Mouse (Mus musculus): ENCODE data around the gene 4933415A04Rik.

4933415A04Rik gene

DNA sequence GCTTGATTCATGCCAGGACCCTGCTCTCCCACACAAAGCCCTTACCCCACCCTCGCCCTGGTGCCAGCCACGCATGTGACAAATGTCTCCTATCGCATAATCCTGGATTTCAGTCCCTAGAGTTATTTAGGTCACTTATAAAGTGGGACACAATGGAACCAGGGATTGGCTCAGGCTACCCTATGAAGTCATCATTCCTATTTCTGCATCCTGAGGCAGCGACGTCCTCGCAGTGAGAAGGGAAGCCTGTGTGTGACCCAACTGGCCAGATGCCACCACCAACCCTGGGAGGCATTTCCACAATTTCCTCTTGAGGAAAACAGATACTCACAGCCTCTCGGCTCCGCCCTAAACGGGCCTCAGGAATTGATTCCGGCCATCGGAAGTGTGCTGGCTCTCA, 17.2 kb upstream of the 4933415A04Rik start:
- DNase-seq (ENCODE audit: low spot score in 2 of 2): peak; percentile 65 to 71

DNA sequence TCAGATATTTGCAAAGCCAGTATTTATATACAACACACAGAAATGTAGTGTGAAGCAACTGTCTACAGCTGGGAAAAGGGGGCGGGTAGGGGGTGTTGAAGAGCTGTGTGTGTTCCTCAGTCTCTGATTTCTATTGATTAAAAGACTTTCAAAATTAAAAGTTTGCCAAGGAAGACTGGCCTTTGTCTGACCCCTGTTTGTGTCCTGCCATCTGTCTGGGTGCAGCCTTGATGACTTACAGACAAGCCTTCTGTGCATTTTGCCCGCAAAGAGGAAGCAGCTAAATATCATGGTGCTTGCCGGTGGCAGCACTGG, 11.8 kb upstream of the 4933415A04Rik start:
- no peak for DNase-seq (ENCODE audit: low spot score in 2 of 2)

DNA sequence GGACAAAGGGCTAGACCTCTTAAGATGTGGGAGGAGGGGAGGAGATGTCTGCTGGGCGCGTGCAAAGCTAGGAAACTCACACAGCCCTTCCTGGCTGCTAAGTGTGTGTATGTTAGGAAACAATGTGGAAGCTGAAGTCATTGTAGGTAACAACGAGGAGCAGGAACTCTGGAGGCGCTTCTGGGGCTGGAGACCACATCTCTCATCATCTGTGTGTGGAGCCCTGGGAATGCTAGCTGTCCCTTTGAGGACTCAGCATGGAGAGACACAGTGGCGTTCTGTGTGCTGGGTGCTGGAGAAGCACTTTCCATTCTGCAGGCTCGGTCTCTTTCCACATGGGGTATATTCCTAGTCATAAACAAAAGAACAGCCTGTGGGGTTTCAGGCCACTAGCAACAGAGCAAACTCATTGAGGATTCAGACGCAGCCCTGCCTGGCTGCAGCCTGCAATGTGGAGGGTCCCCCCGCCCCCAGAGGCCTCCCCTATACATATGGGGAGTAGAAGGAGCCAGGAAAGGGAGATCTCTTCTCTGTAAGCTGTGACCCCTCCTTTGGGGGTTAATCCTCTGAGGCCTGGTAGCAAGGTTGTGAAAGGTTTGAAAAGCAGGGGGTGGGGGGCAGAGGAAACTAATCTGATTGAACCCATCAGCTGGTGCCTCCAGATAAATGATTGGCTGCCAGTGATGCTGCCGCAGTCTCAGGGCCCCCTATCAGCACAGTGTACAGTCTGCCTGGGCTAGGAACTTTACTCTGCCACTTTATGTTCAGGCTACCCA, 11.3 kb upstream of the 4933415A04Rik start:
- no peak for DNase-seq (ENCODE audit: low spot score in 2 of 2)

DNA sequence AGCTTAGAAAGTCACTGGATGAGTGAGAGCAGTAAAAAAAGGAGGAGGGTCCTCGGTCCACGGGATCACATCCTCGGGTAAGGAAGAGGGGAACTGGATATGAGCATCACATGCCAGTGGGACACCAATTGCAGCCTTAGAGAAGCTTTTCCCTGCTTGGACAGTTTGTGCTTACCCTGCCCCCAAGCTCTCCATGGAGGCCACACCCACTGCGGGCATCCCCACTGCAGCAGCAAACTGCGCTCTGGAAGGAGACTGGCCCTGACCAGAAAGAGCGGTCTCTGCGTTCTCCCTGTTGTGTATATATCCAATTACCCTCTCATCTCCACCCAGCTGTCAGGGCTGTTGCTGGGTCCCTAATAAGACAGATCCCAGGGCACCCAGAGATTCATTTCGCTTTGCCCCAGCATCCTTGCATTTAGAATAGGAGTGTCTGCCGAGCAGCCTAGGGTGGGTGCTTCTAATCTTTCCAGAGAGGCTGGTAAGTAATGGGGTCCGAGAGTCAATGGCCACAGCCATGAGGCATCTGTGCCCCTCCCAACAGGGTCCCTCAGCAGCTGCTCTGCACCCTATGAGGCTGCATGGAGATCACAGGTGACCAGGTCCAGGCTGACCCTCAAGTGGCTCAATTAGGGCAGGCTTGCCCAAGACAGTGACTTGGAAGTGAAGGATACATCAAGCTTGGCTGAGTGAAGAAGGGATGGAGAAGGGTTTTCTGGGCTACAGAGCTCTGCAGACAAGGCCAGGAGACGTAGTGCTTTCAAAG, 8.9 kb upstream of the 4933415A04Rik start:
- no peak for DNase-seq (ENCODE audit: low spot score in 2 of 2)

DNA sequence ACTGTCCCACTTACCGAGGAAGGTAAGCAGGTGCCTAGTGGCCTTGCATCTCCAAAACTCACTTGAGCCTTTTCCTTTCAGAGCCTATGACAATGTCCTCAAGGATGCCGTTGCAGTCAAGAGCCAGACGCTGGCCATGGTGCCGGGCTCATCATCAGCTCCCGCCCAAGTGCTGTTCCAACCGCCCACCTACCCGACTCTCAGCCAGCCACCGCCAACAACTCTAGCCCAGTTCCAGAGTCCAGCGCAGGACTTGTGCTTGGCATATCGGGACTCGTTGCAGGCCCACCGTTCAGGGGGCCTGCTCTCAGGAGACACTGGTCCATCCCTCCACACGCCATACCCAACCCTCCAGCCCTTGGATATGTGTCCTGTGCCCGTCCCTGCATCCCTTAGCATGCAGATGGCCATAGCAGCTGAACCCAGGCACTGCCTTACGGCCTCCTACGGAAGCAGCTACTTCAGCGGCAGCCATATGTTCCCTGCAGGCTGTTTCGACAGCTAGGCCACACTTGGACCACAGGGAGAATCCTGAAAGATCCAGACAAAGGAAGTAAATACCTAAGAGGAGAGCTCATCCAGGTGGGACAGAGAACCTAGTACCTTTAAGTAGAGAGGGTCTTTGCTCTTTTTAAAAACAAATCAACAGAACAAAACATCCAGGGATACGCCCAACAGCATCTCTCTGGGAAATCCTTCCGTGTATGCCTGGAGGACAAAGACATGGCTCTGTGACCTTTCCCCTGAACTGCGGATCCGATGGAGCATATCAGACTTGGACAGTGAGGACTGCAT, 1.4 kb upstream of the 4933415A04Rik start:
- DNase-seq (ENCODE audit: low spot score in 2 of 2): no peak

DNA sequence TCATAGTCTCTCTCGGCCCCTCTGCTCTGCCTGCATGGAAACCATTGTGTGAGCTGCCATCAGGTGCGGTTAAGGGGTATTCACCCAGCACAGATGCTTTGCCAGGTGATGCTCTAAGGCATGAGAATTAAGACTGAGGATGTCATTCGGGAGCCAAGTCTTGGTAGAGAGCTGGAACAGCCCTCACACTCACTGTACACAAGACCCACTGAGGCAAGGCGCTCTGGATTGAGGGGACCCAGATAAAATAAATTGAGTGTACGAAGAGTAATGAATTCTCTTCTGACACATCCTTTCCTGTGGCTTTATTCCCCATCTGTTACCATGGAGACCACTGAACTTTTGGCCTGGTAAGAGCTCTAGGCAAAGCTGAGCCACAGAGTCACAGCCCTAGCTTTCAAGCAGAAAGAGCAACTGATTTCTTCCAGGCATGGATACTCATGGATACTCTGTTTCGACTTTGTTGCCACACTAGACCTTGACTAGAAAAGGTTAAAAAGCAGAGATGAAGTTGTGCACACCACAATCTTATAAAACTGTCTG, 2.8 kb downstream of the 4933415A04Rik start:
- no peak for DNase-seq (ENCODE audit: low spot score in 2 of 2)

DNA sequence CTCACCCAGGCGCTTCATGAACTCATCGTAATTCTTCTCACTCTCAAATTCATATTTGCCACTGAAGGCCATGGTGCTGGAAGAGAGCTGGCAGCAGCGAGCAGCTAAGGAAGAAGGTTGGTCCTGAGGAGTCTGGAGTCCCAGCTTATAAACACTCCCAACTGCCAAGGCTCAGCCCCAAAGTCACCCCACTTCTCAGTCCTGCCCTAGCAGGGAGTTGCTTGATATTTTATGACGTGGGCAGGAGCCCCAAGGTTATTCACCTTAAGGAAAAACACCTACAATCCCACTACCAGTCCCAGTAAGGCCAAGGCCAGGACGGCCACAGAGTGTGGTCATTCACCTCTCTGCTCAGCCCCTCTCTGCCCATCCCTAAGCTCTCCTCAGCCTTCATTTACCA, 14.6 kb downstream of the 4933415A04Rik start, which contains the start of gene Fabp6:
Fabp6 (minus strand) TSS at position 101 of the 400 bp plus-strand sequence.
- no peak for DNase-seq (ENCODE audit: low spot score in 2 of 2)

DNA sequence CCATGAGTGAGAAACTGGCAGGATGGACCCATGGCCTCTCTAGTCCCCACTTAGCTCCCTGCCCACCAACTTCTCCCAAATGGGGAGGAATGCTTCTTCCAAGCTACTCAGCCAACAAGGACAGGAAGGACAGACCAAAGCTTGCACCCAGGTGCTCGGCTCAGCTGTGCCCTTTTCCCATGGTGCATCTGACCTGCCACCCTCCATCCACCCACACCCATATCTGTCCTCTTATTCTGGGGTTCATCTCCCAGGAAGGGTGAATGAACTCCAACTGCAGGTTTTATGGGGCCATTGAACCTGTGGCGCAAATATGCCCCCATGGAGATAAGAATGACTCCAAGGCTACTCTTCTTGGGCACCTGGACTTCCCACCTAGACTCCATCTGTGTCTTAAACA, 17.4 kb downstream of the 4933415A04Rik start:
- DNase-seq (ENCODE audit: low spot score in 2 of 2): no peak

DNA sequence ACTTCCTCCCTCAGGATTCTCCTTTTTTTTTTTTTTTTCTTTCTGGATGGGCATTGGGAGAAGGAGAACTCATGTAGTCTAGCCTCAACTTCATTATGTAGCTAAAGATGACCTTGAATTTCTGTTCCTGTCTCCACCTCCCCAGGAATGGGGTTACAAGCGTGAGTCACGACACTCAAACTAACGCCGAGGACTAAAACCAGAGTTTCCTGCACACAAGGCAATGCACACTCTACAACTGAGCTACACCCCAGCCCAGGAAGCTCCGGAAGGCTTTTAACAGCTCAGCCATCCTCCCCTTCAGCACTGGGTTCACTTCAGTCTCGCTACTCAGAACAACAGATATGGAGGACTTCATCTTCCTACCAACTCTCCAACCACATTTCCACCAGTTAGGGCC, 18.1 kb downstream of the 4933415A04Rik start:
- no peak for DNase-seq (ENCODE audit: low spot score in 2 of 2)

DNA sequence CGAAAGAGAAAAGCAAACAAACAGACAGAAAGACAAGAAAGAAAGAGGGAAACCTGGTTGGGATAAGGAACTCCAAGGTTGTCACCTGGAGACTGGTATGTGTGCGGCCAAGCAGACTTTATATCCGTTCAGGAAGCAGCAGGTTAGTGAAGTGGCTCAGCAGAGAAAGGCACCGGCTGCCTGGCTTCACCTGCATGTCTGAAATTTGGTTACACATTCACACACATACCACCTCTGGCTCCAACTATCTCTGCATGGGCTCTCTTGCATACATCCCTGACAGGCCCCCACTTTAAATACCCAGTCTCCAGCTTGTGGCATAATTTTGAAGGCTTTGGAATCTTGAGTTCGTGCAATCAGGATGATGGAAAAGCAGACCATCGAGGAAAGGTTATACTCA, 19.0 kb downstream of the 4933415A04Rik start:
- DNase-seq (ENCODE audit: low spot score in 2 of 2): no peak

DNA sequence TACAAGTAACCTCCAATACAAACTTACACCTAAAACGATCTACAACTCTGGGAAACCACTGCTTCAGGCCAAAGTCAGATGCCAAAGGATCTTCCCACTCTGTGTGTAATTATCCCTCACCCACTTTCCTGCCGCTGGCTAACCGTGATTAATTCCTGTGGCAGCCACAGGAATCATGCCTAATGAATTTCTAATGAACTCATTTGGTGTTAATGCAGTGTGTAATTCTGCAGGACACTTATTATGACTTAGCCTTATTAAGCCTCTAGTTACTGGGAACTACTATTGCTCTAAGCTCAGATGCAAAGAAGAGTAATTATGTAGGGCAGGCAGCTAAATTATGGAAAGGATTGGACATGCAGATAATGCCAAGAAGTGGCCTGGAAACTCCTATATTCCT, 21.6 kb downstream of the 4933415A04Rik start:
- DNase-seq (ENCODE audit: low spot score in 2 of 2): no peak

DNA sequence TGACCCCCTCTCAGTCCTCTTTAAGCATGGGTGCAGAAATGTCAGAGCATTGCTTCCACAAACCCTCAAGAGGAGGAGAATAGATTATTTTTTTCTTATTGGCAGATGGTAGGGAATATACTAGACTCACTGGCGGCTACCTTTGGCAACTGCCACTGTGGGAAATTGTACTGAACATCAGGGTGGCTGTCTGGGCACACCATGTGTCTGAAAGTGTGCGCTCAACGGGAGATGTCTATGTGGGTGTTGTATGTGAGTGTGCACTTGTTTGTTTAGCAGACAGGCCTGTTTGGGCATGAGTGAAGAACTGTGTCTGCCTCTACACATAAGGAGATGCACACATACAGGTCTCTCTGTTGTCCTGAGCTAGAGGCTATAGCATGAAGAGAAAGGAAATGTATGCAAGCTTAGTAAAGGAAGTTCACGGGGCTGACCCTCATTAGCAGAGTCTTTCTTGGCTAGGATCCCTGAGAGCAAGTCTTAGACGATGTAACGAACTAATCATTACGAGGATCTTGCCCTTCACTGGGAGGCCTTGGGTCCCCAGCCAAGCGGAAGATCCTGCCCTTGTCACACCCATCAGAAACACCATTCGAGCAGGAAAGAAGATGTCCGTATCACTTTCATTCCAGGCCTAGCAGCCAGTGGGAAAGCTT, 23.3 kb downstream of the 4933415A04Rik start:
- no peak for DNase-seq (ENCODE audit: low spot score in 2 of 2)

DNA sequence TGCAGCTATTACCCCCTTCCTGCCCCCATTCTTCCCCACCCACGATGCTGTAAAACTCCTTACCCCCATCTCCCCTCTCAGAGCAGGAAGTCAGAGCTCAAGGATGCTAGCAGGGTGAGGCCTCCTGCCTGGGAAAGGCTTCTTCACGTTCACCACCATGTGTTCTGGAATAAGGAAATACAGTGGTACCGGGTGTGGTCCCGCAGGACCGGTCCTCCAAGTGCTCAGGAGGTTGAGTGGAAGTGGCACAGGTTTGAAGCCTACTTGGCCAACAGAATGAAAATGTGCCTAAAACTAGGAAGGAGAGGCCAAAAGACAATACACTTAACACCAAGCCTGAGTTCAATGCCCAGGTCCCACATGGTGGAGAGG, 23.8 kb downstream of the 4933415A04Rik start:
- no peak for DNase-seq (ENCODE audit: low spot score in 2 of 2)

DNA sequence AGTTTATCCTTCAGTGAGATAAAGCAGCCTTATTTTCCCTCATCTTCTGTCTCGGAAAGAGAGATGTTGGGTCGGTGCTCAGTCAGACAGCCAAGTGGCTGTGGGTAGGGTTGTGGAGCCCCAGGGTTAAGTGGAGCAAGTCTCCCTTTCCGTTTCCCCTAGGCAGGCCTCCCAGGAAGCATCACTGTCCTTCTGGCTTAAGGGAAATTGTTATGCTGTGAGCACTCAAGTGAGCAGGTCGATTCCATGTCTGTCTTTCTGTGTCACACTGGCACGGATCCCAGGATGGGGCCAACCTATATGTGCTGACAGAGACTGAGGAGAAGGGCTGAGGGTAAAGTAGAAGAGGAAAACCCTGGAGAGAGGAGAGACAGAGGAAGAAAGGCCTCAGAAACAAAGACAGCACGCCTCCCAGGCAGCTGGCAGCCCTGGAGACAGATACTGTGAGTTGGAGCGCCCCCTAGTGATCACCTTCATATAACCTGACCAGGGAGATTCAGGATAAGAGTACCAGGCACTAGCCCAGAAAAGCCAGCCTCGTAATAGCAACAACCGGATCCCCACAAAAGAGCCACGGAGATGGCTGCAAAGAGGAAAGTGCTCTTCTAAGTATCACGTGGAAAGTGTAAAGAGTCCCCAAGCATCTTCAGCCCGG, 26.1 kb downstream of the 4933415A04Rik start:
- peak; percentile 83 to 88 for DNase-seq (ENCODE audit: low spot score in 2 of 2)

DNA sequence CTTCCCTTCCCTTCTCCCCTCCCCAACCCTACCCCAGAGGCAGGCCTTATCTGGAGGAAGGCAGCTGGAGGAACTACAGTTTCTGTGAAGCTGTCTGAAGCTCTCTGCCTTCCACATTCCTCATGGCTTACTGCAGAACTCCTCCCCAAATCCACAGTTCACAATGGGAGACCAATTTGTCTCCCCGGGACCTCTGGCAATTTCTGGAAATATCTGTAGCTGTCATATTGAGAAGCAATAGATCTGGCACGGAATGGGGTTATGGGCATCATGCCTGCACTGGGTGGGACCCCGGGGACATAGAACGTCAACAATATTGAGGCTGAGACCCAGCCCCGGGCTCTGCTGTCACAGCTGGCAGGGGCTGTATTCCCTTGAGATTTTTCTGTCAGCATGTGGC, 31.1 kb downstream of the 4933415A04Rik start:
- DNase-seq (ENCODE audit: low spot score in 2 of 2): peak in 1 of 2 experiments; percentile 38

DNA sequence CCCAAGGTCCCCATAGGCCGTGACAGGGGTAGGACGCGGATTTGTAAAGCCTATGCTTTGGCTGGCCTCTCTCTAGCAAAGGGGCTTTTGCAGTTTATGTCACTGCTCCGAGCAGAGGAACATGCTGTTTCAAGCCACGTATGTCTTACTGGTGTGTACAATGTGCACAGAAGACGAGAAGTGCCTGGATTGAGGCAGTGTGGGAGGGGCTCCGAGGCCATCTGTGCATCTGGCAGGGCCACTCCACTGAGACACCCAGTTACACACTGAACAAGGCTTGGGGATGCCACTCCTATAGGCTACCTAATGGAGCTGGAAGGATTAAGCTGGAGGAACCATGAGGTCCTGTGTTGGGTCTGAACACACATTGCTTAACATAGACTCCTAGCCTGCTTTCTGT, 31.6 kb downstream of the 4933415A04Rik start:
- no peak for DNase-seq (ENCODE audit: low spot score in 2 of 2)

DNA sequence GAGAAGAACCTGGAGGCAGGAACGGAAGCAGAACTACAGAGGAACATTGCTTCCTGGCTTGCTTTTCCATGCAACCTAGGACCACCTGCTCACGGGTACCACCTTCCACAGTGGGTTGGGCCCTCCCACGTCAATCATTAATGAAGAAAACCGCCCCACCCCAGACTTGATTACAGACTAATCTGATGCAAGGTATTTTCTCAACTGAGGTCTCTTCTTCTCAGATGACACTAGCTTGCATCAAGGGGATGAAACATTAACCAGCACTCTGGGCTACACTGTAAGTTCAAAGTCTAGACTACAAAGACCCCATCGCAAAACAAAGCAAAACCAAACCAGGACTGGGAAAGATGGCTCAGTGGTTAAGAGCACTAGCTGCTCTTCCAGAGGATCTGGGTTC, 34.9 kb downstream of the 4933415A04Rik start:
- DNase-seq (ENCODE audit: low spot score in 2 of 2): no peak

DNA sequence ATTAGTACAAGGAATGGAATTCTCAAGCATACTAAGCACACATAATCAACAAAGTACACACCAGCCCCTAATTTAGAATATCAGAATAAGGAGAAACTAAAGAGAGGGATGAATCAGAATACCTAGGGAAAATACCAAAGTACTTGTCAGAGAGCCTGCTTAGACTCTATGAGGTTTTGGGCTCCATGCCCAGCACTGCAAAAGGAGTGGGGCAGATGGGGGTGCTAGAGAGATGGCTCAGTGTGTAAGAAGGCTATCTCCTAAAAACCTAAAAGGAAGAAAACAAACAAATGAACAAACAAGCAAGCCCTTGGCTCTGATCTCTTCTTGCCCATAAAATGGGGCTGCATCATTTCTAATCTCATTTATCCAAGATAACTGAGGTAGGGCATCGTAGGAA, 37.5 kb downstream of the 4933415A04Rik start:
- DNase-seq (ENCODE audit: low spot score in 2 of 2): peak; percentile 59 to 63

DNA sequence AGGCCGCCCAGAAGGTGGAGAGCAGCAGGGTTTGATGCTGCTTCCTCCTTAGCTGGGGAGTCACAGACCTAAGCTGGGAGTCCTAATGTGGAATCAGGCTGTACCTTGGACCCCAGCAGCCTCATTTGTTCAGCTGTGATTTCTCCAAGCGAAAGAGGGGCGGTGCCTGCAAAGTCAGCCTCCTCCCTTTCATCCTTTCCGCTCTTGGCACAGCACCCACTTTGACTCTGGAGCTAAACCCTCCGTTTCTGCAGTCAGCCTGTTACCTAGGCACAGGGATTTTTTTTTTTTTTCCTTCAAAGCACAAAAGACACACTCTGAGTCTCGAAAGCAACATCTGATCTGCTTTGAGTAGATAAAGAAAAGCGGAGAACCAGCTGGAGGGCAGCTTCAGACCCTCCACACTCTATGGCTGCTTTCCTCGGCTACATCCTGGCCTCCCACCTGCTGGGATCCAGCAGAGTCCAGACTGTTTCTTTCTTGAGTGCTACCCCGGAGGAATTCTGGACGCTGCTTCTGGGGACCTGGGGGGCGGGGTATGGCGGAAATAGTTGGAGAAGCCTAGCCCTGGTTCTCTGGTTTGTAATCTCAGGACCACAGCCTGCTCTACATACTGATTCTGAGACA, 39.6 kb downstream of the 4933415A04Rik start:
- peak; percentile 75 to 79 for DNase-seq (ENCODE audit: low spot score in 2 of 2)

DNA sequence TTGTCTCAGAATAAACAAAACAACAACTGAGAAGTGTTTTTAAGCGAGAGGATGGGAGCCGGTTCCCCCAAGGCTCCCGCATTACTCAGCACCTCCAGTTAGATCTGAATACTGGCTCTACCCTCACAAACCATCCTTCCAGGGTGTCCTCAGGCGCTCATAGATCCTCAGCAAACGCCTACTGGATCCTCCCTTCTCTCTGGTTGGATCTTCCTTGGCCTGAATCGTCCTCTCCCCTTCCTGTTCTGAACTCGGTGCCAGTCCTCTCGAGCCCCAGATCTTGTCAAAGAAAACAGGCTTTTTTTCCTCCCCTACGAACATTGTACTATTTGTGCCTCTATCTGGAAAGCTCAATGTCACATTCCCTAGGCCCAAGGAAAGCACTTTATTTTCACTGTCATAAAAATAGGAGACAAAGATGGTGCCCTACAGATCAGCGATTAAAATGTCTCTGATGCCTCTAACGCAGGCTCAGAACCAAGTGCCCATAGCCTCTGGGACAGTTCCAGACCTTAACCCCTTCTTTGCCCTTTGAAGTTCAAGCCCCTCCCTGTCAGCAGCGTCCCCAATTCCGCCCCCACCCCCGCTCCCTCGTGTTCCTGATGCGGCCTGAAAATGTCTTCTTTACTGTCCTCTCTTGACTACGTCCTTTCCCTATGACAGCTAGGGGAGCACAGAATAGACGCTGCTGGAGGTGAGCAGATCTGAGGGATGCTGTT, 40.2 kb downstream of the 4933415A04Rik start:
- peak in 1 of 2 experiments; percentile 31 for DNase-seq (ENCODE audit: low spot score in 2 of 2)
